Mouse (Mus musculus) T-helper 1 cell (primary cell): ENCODE results near the gene Acyp2.

Source experiments
- in situ Hi-C: fragments of 300-600 bp; cut with MboI, MseI; formaldehyde crosslinking; loops from one replicate; pipeline ENCODE4 v1.15.1; 2025; ENCODE audit warnings: high pct_unique_total_duplicates

Acyp2 gene

GRCm38 (mm10) chr11:30580008-30580407, 69.4 kb downstream of the Acyp2 start:
- in situ Hi-C loops: no loop called here

GRCm38 (mm10) chr11:30578931-30579330, 70.5 kb downstream of the Acyp2 start:
- in situ Hi-C loops: no loop called here

GRCm38 (mm10) chr11:30572790-30573395, 76.5 kb downstream of the Acyp2 start:
- in situ Hi-C loops: no loop called here

- in situ Hi-C loops: no loop called here
Observed at GRCm38 (mm10) chr11:30570568-30570967, 78.8 kb downstream of the Acyp2 start.

- in situ Hi-C loops: no loop called here
Observed at GRCm38 (mm10) chr11:30560215-30560614, 89.2 kb downstream of the Acyp2 start.

GRCm38 (mm10) chr11:30553408-30553807, 96.0 kb downstream of the Acyp2 start:
- in situ Hi-C loops: no loop called here

- in situ Hi-C loops: no loop called here
Observed at GRCm38 (mm10) chr11:30517133-30517532, 132.3 kb downstream of the Acyp2 start.

GRCm38 (mm10) chr11:30508178-30508577, 141.2 kb downstream of the Acyp2 start:
- in situ Hi-C loops: no loop called here

GRCm38 (mm10) chr11:30498738-30499355, 150.5 kb downstream of the Acyp2 start:
- in situ Hi-C loops: no loop called here

- in situ Hi-C loops: no loop called here
Observed at GRCm38 (mm10) chr11:30497151-30497550, 152.2 kb downstream of the Acyp2 start.

GRCm38 (mm10) chr11:30491515-30492260, 157.7 kb downstream of the Acyp2 start:
- in situ Hi-C loops: no loop called here

- in situ Hi-C loops: no loop called here
Observed at GRCm38 (mm10) chr11:30488183-30488582, 161.2 kb downstream of the Acyp2 start.

GRCm38 (mm10) chr11:30483286-30483685, 166.1 kb downstream of the Acyp2 start:
- in situ Hi-C loops: no loop called here

GRCm38 (mm10) chr11:30471751-30472593, 177.4 kb downstream of the Acyp2 start, which contains the start of gene 4930505A04Rik:
Gene 4930505A04Rik (minus strand): TSS chr11:30471827.
- in situ Hi-C loops: no loop called here

GRCm38 (mm10) chr11:30471187-30471586, 178.2 kb downstream of the Acyp2 start:
- in situ Hi-C loops: no loop called here
